Mouse (Mus musculus) cortical plate, adult 2 months (tissue): ENCODE measurements at regions not wholly inside any gene's neighbourhood (a gene's known extent, or its start where the extent isn't known, plus 50 kb on each side); places are given as distances from the start of the nearest gene placed in this dataset.

Source experiments
- CTCF ChIP-seq: fragments of 200-500 bp; IDR thresholded peaks from 2 replicates; pipeline ENCODE4 v1.5.1; 2011; ENCODE audit warnings: mild to moderate bottlenecking, control low read depth, low read length; ENCODE audit not compliant: insufficient read depth; ENCODE audit errors: extremely low read depth
- POLR2A ChIP-seq: fragments of 200-500 bp; IDR thresholded peaks from 2 replicates; pipeline ENCODE4 v1.6.1; 2011; ENCODE audit warnings: mild to moderate bottlenecking, low read length, control low read depth; ENCODE audit not compliant: insufficient read depth; ENCODE audit errors: extremely low read depth

- no peak for TF ChIP-seq POLR2A
- peak; percentile 88 for TF ChIP-seq CTCF
Measured at GRCm38 (mm10) chr1:157745611-157746010, 239.1 kb downstream of the Sec16b start.
